Mouse (Mus musculus) monocyte, adult 5-6 weeks (primary cell): ENCODE measurements around the gene Olfr806. TPM values are rescaled to one million over a fixed set of nuclear protein-coding genes. Genes with fewer than 3 reads are reported as not detected.

Source experiments
- ATAC-seq: fragments of 153-309, 156-312 bp; replicated peaks from 2 replicates; pipeline ENCODE4 v1.8.0; 2017; ENCODE audit warnings: mild to moderate bottlenecking; ENCODE audit not compliant: low TSS enrichment, insufficient number of reproducible peaks, severe bottlenecking, poor library complexity, low FRiP score
- total RNA-seq: library from RNA; stranded (forward); fragments of 200-1000, 200-491, 200-594 nt; gene quantifications from 3 replicates; pipeline ENCODE4 v1.2.3, GENCODE M21; 2017

Gene Olfr806
- not detected in 3 replicates for total RNA-seq

- no peak for ATAC-seq
These were observed at the start of gene Olfr806 for GRCm38 (mm10) chr10:129741821-129742220. Gene Olfr806, minus strand, starts transcription at chr10:129741921.

GRCm38 (mm10) chr10:129778123-129778522 lies 36.4 kb upstream of the Olfr806 start:
- ATAC-seq = no peak

GRCm38 (mm10) chr10:129774338-129774737 lies 32.6 kb upstream of the Olfr806 start, which contains the start of gene Olfr809:
Gene Olfr809, plus strand, starts transcription at chr10:129774638.
- ATAC-seq = no peak

- ATAC-seq = no peak
These were observed 23.5 kb upstream of the Olfr806 start, which contains the start of gene Olfr808 for GRCm38 (mm10) chr10:129765182-129765581. Gene Olfr808, plus strand, starts transcription at chr10:129765482.

GRCm38 (mm10) chr10:129757693-129758092 lies 16.0 kb upstream of the Olfr806 start, which contains the start of gene Olfr807:
Gene Olfr807, minus strand, starts transcription at chr10:129757793.
- ATAC-seq = no peak

- no peak for ATAC-seq
These were observed 12.4 kb downstream of the Olfr806 start, which contains the start of gene Olfr805 for GRCm38 (mm10) chr10:129729275-129729674. Gene Olfr805, minus strand, starts transcription at chr10:129729375.

- no peak for ATAC-seq
These were observed 38.8 kb downstream of the Olfr806 start, which contains the start of gene Olfr804 for GRCm38 (mm10) chr10:129702910-129703309. Gene Olfr804, plus strand, starts transcription at chr10:129703210.

- no peak for ATAC-seq
These were observed 47.5 kb downstream of the Olfr806 start, which contains the start of gene Olfr803 for GRCm38 (mm10) chr10:129694186-129694585. Gene Olfr803, minus strand, starts transcription at chr10:129694286.

- ATAC-seq = no peak
These were observed 53.7 kb downstream of the Olfr806 start, which contains the start of gene Olfr802 for GRCm38 (mm10) chr10:129688069-129688468. Gene Olfr802, minus strand, starts transcription at chr10:129688169.

Other genes with a start within 250 kb of the Olfr806 start
- gene Olfr790, start 243.4 kb downstream of the Olfr806 start, total RNA-seq = not detected in 3 replicates
- gene Olfr791, start 220.1 kb downstream of the Olfr806 start, total RNA-seq = not detected in 3 replicates
- not detected in 3 replicates for gene Olfr792, start 202.8 kb downstream of the Olfr806 start, total RNA-seq
- gene Olfr794, start 174.3 kb downstream of the Olfr806 start, total RNA-seq = 0.10 TPM in 1 of 3 replicates, not detected in the others
- gene Olfr796, start 129.4 kb downstream of the Olfr806 start, total RNA-seq = not detected in 3 replicates
- gene Olfr798, start 114.0 kb downstream of the Olfr806 start, total RNA-seq = not detected in 3 replicates
- gene Olfr799, start 104.4 kb downstream of the Olfr806 start, total RNA-seq = 0.43 TPM in 1 of 3 replicates, not detected in the others
- gene Olfr800, start 84.2 kb downstream of the Olfr806 start, total RNA-seq = not detected in 3 replicates
- not detected in 3 replicates for gene Olfr801, start 68.1 kb downstream of the Olfr806 start, total RNA-seq
- not detected in 3 replicates for gene Olfr802, start 53.8 kb downstream of the Olfr806 start, total RNA-seq
- not detected in 3 replicates for gene Olfr803, start 47.6 kb downstream of the Olfr806 start, total RNA-seq
- gene Olfr804, start 38.7 kb downstream of the Olfr806 start, total RNA-seq = not detected in 3 replicates
- gene Olfr805, start 12.5 kb downstream of the Olfr806 start, total RNA-seq = not detected in 3 replicates
- gene Olfr807, start 15.9 kb upstream of the Olfr806 start, total RNA-seq = not detected in 3 replicates
- gene Olfr808, start 23.6 kb upstream of the Olfr806 start, total RNA-seq = not detected in 3 replicates
- gene Olfr809, start 32.7 kb upstream of the Olfr806 start, total RNA-seq = not detected in 3 replicates
- not detected in 3 replicates for gene Olfr810, start 53.0 kb upstream of the Olfr806 start, total RNA-seq
- not detected in 3 replicates for gene Olfr811, start 62.5 kb upstream of the Olfr806 start, total RNA-seq
- not detected in 3 replicates for gene Olfr812, start 104.2 kb upstream of the Olfr806 start, total RNA-seq
- not detected in 3 replicates for gene Olfr813, start 113.4 kb upstream of the Olfr806 start, total RNA-seq
- gene Olfr814, start 137.9 kb upstream of the Olfr806 start, total RNA-seq = not detected in 3 replicates
- gene Olfr815, start 163.9 kb upstream of the Olfr806 start, total RNA-seq = not detected in 3 replicates
- gene Olfr816, start 173.7 kb upstream of the Olfr806 start, total RNA-seq = not detected in 3 replicates
- not detected in 3 replicates for gene Olfr818, start 207.2 kb upstream of the Olfr806 start, total RNA-seq
- not detected in 3 replicates for gene Olfr819, start 225.3 kb upstream of the Olfr806 start, total RNA-seq
- gene Olfr247, start 234.2 kb upstream of the Olfr806 start, total RNA-seq = not detected in 3 replicates
- not detected in 3 replicates for gene Gm10310, start 243.1 kb upstream of the Olfr806 start, total RNA-seq